Mouse (Mus musculus) kidney, postnatal 4 days (tissue): Measurements from ENCODE around the gene Trim56.

ENCODE experiments used
- DNase-seq, 2 experiments: peaks; one replicate each; pipeline ENCODE4 v3.0.0; 2021; ENCODE audit warnings: mixed read lengths in 2 of 2

The Trim56 gene

DNA sequence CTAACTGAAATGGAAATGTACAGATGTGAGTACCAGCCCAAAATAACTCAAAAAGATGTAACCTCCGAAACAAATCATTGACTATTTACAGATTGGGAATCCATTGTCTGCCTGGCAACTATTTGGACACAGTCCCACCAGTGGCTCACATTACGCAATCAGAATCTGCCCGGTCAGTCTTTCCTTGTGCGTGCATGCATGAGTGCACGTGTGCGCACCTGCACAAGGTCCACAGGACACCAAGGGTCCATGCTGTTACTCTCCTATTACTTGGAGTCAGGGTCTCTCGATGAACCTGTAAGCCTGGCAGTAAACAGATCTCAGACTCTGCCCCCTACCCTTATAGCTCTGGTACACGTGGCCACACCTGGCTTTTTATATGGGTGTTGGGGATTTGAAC, 8.3 kb downstream of the Trim56 start:
- peak in 1 of 2 experiments; percentile 53 for DNase-seq

DNA sequence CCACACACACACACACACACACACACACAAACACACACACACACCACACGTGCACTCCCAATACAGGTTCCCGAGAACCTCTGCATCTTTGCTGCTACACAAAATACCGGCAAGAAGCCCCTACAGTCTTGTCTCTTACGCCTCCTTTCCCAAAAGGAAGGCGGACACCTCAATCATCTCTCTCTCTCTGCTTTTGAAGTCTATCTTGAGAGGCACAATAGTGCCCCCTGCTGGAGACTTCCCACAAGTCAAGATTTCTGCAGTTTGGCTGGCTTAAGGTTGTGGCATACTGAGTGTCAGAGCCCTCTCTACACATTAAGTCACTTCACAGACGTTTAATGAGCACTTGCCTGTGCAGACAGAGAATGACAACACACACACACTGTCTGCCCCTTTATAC, 9.0 kb downstream of the Trim56 start:
- peak; percentile 88 to 90 for DNase-seq

DNA sequence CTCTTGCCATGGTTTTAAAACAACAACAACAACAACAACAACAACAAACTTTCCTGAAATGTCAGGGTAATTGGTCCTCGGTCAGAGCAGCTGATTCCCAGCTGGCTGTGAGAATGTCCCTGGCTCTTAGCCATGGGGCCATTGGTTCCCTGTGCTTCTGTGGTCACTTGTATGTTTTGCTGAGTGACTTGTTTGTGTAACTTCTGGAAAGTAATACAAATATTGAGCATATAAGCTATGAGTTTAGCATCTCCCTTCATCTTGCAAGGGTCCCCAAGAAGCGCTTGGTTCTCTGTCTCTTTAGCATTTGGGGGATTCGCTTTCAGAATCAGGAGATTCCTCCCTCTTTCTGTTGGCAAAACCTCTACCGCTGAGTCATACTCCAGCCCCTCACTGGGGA, 9.6 kb downstream of the Trim56 start:
- DNase-seq, result peak; percentile 57 to 62

DNA sequence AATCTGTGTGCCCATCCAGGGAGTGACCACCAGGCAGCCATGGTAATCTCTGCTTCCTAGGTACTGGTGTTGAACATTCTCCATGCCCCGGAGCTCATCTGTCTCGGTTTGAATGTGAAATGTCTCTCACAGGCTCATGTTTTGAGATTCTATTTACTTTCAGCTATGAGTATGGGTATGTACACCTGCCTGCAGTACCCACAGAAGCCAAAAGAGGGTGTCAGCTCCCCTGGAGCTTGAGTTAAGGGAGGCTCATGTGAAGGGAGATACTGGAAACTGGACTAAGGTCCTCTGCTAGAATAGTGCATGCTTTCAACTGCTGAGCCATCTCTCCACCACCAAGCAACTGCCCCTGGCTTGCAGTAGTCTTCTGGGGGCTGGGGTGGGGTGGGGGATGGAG, 12.0 kb downstream of the Trim56 start:
- DNase-seq, result no peak

DNA sequence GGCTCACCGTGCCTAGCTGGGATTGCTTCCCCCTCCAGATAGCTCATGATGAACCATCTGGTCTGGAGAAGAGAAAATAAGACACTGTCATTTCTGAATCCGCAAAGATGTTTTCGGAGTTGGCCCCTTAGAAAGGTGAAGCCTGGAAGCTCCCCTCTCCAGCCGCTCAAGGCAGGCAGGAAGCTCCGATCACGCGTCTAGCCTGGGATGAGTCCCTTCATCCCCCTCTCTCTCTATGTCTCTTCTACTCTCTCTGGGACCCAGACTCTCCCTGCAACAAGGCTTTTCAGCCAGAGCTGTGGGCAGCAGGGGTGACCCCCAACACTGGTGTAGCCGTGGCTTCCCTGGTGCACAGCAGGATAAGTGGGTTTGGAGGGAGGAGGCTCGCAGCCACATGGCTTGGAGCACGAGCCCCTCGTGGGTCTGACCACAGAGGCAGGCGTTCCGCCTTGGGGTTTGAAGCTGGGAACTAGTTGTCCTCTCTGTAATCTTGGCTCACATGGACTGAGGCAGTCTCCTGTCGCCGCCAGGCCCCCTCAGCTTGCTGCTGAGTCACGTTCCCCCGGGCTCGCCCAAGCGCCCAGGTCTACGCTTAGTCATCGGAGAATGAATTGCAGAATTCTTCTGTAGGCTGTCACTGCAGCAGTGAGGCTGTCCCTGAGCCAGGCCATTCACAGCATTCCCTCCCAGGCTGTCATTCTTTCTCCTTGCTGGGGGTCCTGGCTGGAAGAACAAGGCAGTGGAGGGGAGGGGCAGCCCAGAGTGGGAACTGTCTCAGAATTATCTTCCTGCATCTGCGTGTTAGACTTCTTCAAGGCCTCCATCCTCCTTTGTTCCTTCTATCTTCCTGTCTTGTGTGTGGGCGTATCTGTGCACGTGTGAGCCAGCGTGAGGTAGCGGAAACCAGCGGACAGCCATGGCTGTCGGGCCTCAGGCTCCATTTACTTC, 13.2 kb downstream of the Trim56 start:
- peak in 1 of 2 experiments; percentile 51 for DNase-seq

DNA sequence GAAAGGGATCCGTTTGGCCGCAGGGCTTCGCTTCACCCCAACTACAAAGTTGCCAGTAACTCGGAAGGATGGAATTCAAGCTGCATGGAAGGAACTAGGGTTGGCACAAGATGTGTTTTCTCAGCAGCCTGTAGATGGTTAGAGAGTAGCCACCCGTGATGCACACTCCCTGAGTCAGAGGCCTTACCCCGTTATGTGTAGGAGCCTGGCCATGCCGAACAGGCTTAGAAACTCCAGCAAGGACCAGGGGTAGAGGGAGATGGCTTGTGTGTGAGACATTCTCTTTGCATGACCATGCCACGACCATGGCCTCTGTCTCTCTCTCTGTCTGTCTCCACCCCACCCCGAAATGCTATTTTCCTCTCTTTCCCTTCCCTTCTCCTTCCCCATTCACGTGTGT, 13.9 kb downstream of the Trim56 start:
- no peak for DNase-seq

DNA sequence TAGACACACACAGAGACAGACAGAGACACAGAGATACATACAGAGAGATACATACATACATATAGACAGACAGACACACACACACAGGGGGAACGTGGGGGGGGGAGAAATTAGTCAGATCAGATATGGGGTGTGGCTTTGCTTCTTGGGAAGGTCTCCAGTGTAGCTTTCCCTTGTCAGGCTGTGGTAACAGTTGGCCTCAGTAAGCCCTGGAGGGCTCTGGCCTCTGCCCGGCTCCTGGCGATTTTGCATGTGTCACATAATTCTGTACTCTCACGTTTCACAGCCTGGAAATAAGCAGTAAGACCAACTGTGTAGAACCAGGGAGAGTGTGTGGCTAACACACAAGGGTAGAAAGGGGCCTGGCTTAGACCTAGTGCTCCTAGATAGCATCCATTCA, 15.3 kb downstream of the Trim56 start:
- no peak for DNase-seq

DNA sequence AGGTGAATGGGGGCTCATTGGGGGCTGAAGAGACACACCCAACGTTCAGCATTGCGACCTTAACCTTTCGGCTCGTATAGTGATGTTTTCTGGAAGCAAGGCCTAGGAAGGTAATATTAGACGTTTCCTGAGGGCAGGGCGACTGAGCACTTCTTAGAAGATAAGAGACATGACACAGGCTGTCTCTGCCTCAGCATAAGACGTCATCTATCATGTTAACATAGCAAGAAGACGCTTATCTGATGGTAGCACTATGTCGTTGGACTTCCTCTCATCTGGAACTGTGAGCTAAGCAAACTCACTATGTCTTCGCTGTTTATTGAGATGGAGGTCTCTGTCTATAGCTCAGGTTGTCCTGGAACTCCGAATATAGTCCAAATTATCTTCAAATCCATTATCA, 17.6 kb downstream of the Trim56 start:
- no peak for DNase-seq

DNA sequence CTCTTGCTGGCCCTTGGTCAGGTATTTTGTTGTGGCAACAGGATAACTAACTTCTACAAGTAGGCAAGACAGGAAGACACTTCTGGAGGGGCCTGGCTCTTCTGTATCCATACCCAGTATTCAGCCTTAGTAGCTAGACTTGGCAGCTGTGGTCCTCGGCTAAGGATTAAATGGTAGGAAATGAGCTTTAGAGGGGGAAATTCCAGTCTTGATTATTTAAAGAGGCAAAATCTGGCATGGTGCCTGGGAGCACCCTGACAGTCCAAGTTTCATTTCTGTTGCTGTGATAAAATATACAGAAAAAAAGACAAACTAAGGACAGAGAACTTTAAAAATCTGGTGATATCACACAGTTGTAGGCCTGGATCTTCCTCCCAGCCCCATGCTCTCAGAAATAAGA, 20.0 kb downstream of the Trim56 start:
- DNase-seq, result peak; percentile 66 to 71

DNA sequence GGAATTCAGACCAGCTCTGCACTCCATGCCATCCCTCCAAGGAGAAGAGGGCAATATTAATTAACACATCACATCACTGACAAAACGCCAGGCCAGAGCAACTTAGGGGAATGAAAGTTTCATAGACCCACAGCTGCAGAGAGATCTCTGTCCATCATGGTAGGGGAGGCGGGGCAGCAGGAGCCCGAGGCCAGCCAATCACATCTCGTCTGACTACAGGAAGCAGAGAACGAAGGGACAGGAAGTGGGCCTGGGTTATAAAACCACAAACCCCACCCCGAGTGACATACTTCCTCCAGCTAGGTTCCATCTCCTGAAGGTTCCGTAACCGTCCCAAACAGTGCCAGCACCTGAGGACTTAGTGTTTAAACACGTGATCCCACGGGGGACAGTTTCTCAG, 20.9 kb downstream of the Trim56 start:
- DNase-seq, result no peak

DNA sequence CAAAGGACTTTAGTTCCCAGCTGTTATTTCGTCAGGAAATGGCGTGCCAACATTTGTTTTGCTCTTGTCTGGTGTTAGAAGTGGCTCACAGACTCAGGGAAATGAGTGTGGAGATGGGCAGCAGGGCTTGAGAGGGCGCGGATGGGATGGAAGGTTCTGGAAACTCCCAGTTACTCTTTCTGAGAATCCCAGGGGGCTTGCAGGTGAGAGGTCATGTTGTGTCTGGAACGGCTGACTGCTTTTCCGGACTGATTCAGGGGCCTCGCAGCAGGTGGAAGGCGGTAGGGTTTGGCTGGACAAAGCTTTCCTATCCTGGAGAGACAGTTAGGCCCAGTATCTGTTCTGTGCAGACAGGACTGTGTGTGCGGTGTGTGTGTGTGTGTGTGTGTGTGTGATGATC, 22.3 kb downstream of the Trim56 start:
- peak; percentile 51 to 57 for DNase-seq

DNA sequence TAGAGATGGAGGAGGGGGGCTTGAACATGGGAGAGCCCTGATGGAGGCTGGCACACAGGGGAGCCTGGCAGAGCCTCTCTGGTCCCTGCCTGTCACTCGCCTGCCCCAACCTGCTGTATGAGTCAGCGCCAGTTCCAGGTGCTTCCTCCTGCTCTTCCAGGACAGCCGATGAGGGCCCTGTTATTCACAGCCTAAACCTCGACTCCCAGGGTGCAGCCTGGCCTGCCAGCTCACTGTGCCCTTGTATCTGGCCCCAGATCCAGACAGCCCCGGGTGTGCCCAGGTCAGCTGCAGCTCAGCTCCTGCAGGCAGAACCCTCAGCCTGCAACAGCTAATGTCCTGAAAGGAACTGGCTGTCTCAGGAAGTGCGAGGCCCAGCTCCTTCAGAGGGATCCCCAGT, 24.4 kb downstream of the Trim56 start:
- DNase-seq, result no peak

DNA sequence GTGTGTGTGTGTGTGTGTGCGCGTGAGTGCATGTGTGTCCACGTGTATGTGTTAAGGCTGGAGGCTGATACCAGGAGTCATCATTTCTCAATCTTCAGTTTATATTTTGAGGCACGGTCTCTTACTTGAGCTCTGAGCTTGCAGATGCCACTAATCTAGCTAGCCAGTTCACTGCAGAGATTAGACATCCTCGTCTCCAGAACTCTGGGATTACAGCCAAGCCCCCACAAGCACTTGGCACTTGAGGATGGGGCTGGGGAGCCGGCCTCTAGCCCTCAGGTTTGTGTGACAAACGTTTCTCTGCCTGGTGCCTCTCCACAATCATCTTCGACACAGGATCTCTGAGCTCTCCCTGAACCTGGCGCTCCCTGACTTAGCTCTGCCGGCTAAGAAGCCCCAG, 25.1 kb downstream of the Trim56 start:
- no peak for DNase-seq

DNA sequence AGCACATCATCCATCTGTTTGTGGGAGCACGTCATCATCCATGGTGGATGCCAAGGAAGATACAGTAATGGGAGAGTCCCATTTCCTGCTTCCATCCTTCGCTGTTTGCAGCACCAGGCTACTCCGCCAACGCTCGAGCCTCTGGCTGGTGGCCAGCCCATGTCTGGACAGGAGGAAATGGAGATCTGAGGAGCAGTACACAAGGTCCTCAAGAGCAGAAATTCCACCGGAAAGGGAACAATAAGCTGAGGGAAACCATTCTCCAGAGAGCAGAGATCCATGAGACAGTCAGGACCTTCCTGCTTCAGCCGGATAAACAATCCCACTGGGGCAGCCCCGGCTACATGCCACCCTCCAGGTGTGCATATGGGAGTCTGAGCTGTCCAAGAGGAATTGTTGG, 28.6 kb downstream of the Trim56 start:
- DNase-seq, result peak; percentile 68 to 79

DNA sequence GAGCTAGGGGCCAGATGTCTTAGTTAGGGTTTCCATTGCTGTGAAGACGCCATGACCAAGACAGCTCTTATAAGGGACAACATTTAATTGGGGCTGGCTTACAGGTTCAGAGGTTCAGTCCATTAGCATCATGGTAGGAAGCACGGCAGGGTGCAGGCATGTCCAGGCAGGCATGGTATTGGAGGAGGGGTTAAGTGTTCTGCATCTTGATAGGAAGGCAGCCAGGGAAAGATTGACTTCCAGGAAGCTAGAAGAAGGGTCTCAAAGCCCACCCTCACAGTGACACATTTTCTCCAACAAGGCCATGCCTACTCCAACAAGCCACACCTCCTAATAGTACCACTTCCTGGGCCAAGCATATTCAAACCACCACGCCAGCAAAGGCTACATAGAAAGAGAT, 30.3 kb downstream of the Trim56 start:
- DNase-seq, result no peak

DNA sequence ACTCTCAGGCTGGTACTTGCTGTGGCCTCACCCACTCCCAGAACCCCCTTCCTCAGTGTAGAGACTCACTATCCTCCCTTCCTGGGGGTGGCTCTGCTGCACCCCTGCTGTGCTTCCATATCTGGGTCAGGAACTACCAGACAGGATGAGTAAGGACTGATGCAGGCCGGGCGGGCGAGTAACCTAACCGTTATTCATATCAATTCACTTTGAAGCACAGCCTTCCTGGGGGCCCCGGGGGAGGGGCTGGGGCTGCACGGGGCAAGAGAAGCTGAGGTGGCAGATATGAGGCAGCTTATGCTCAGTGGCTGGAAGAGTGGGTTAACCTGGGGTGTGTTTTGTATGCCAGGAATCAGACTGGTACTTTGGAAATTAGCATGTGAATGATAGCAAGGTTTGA, 31.0 kb downstream of the Trim56 start:
- no peak for DNase-seq

DNA sequence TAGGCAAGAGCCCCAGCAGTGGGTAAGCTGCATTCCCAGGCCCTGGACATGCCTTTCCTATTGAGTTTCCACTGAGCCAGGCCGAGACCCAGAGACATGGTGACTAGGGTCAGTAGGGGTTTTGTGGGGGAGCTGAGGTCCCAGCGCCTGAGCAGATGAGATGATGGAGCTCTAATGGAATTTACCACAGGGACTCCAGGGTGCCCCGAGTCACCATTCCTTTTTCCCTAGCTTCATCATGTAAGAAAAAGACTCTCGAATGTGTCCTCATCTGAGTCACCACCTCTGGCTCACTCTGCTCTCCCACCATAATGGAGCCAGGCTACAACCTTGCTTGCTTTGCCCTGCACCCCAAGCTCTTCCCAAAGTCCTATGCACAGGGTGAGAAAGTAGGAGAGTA, 33.0 kb downstream of the Trim56 start:
- DNase-seq, result no peak

DNA sequence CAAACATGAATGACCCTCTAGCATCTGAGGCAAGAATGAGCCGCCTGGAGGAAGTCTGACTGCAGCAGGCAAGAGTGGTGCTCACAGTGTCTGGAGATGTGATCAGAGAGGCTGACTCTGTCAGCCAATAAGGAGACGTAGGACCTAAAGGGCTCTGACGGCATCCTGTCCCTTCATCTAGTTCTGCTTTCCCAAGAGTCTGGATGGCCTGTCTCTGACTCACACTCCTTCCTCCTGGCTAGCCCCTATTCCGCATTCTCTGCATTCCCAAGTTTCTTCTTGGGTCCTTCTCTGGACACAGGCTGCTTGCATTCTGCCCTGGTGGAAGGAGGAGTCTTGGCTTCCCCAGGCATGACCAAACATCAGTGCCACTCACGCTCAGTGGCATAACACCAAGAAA, 36.2 kb downstream of the Trim56 start:
- peak; percentile 38 to 57 for DNase-seq

DNA sequence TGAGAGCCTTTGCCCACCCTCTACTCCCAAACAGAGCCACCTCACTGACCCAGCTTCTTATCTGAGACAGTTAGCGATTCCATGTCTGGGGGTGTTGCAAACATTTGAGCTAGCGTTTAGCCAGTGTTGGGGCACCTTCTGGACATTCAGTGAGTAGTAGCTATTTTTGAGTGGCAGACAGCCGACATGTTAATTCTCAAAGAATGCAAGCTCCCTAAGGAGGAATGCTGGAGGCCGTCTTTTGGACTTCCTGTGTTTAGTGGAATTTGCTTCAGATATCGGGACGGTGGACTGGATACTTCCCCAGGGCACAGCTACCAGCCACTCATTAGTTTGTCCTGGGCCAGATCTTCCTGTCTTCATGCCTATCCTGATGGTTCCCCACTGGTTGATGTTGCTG, 37.4 kb downstream of the Trim56 start:
- DNase-seq, result peak in 1 of 2 experiments; percentile 28

DNA sequence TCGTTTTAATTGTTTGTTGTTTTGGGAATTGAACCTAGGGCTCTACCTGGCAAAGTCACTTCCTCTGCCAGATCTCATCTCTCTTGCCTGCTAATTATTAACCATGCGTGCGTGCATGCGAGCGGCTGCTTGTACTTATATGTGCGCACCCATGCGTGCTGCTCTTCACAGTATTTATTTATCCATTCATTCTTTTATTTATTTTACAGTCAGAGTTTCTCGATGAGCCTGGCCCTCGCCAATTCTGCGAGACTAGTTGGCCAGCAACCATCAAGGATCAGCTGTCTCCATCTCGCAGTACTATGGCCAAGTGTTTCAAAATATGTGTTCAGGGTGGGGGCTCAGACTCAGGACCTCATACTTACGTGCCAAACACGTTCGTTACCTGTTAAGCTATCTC, 38.0 kb downstream of the Trim56 start:
- no peak for DNase-seq

DNA sequence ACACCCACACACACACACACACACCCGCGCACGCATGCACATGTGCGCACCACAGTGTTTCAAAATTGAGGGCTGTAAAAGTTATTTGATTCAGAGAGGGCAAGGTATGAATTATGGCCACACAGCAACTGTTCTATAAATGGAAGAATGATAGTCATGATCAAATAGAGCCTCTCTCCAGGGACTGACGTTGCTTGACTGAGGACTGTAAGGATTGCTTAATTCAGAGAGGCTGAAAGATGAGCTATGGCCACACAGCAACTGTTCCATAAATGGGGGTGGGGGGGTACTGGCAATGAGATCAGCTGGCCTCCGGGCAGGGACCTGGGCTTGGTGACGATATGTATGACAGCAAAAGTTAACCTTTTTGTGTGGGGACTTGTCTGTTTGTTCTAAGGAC, 38.8 kb downstream of the Trim56 start:
- no peak for DNase-seq

DNA sequence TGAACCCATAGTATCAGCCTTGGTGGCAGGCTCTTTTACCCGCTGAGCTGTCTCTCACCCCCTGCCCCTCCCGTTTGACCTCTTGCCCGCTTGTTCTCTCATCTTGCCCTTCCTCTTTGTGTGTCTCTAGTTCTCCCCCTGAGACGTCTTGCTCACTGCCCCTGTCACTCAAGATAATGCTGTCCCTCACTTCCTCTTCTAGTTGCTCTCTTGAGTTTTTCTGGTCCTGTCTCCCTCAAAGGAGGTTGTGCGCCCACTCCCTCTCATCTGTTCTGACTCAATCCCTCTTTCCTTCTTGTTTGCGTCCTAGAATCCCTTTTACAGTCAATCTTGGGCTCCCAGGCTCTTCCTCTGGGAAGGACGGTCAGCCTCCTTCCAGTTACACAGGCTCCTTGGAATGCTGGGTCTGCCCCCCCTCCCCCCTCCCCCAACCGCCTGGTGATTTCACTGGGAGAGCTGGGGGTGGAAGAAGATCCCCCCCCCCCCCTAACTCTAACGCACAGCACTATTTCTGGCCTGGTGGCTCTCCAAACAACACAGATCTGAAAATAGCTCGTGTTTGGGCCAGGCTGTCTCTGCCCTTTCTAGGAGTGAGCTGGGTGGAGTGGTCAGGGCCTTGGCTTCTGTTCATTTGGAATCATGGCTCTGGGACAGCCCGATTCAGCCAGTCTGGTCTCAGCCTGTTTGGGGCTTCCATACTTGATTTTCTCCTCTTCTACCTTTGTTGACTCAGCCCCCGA, 39.6 kb downstream of the Trim56 start:
- peak in 1 of 2 experiments; percentile 43 for DNase-seq

DNA sequence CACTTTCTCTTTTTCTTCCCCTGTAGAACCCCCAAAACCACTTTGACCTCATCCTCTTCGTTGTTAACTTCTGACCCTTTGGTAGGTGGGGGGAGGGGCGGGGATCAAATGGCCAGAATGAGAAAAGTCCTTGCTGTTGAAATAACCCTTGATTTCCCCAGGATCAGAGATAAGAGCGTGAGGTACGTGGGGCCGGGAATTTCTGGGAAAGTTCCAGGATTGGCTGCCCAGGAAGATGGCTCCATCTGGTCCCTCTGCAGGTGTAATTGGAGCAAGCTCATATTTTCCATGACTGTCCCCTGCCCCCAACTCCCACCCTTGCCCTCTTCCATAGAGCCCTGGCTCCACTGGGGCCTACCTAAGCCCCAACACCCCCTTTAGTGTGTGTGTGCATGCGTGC, 40.3 kb downstream of the Trim56 start:
- DNase-seq, result no peak

DNA sequence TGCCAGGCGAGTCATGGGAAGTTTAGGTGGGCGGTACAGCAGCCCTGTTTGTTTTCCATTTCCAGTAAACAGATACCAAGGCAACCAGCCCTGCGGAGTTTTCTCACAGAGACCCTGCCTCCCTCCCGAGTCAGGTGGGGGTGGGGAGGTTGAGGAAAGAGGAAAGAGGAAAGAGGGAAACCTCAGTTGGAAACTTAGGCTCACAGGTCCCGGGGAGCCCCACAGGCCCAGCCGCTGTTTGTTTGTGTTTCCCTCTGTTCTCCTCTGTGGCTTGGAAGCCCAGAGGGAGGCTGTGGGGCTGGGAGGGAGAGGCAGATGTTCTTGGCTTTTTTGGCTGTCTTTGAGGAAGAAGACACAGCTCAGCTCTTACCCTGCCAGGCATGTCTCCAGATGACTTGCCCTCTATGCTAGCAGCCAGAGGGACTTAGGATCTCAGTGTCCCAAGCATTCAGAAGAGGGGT, 41.8 kb downstream of the Trim56 start:
- DNase-seq, result peak in 1 of 2 experiments; percentile 24
